Mouse (Mus musculus): Measurements from ENCODE around the gene Dync1li2.

Dync1li2 gene

DNA sequence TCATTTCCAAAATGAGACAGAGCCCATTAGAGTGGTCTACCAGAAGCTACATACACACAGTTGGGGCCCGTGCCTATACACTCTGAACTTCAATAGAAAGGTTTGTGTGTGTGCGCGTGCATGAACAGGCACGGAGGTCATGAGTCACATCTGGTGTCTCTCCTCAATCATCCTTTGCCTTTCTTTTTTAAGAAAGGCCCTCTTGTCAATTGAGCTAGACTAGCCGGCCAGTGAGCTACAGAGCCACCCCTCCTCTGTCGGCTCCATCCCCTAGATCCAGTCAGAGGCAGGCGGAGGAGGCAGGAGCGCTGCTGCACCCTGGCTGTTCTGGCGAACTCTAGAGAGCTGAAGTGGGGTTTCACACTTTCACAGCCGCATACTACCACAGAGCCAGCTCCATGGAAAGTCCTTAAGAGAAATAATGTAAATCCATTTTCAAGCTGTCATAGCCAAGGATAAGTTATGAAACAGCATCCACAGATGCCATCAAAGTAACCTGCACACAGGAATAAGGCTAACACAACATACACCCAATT lies 63.5 kb downstream of the Dync1li2 start:
- no peak for DNase-seq

DNA sequence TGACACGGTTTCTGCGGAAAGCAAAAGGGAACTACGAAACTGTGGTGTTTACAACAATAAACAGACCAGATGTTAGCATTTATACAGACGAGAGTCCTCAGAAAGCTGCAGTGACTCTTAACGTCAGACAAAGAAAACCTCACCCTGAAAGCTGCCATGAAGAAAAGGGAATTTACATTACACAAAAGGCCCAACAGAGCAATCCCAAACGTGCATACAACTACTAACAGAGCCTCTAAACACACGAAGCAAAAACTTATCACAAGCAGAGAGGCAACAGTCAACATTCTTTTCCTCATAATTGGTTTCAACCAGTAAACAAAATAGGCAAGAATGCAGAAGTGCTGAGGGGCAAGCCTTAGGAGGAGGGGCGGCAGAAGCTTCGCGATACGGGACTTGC lies 66.2 kb downstream of the Dync1li2 start:
- no peak for DNase-seq

DNA sequence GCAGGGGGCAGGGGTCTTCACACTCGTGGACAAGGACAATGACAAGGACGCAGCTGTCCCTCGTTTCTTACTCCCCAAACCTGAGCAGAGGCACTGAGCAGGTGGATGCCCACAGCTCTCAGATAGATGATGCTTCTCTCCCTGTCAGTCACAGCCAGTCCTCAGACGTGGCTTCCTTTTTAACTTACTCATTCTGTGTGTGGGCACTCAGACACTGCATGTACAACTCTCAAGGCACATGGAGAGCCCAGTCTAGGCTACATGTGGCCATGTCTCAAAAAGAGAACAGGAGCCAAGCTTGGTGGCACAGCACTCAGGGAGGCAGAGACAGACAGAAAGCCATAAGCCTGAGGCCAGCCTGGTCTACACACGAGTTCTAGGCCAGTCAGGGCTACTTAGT lies 66.9 kb downstream of the Dync1li2 start:
- DNase-seq: no peak

DNA sequence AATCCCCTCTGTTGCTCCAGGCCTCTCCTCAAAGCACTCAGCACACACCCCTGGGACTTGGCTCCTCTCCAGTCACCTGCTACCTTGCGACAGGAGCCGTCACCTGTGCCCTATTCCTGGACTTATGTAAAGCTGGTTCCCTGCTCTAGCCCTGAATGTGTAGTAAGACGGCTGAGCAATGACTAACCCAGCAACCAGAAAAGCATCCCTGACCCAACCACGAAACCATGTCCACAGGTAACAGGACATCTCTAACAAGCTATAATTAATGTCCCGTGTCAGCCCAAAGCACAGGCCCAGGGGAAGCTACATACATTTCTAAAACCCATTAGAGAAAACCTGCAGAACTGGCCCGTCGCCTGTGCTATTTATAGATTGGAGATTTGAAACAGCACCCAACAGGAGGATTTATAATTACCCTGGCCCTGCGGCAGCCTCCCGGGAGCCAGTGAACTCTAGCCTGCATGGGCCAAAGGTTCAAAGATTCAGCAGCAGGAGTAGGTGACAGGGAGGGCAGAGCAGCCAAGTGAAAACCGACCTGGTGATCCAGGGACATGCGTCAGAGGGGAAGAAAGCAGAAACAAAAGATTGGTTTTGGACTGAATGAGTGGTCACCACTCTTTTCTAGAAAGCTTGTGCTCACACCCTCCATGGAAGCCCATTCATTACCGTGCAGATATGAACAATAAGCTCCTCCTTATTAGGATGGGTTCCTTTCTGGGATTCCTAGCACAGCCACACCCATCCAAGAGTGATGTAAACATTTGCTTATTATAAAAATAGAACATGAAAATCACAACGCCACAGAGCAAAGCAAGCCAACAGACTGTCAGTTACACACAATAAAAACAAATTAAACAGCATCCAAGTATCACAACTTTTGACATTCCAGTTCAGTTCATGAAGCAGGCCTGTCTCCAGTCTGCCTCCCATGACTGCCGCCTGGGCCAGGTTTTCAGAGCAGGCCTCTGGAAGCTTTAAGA lies 67.7 kb downstream of the Dync1li2 start:
- peak; percentile 89 for DNase-seq

DNA sequence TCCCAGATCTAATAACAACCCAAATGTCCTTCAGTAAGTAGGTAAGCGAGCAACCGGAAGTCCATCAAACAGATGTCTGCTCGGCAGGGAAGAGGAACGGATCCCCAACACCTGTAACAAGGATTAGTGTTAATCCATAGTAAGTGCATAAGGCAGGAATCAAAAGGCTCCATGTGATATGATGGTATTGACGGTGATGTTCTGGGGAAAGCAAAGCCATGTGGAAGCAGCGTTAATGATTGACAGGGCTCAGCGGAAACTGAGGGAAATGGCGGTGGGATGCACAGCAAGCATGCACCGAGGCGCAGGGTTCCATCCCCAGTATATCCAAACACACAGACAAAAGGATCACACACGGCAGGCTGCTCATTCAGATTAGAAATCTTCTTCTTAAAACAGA lies 68.6 kb downstream of the Dync1li2 start:
- DNase-seq: no peak

DNA sequence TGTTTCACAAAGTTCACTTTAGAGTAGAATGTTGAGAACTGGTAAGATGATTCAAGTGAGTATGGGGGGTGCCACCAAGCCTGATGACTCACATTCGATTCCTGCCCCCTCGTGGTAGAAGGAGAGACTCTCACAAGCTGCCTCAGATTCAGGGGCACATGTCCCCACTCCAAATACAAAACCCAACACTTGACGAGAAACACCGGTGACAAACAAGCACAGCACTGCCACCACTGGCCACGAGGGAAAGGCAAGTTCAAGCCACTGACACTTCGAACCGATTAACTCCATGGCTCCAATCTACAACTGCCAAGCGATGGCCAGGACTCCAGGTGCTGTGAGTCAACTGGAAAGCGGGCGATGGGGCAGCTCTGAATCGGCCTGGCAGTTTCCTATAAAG lies 69.1 kb downstream of the Dync1li2 start:
- DNase-seq: peak; percentile 38

DNA sequence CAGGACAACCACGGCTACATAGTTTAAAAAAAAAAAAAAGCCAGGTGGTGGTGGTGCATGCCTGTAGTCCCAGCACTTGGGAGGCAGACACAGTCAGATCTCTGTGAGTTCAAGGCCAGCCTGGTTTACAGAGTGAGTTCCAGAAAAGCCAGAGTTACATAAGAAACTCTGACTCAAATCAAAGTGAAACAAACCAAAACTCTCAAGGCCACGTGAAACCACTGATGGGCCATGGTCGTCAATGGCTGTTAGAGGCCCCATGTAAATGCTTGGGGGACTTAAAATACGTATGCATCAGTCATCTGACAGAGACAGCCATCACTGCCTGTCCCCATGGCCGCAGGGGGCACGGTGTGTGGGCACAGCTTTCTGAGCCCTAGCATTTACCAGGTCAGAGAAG lies 71.7 kb downstream of the Dync1li2 start:
- no peak for DNase-seq

DNA sequence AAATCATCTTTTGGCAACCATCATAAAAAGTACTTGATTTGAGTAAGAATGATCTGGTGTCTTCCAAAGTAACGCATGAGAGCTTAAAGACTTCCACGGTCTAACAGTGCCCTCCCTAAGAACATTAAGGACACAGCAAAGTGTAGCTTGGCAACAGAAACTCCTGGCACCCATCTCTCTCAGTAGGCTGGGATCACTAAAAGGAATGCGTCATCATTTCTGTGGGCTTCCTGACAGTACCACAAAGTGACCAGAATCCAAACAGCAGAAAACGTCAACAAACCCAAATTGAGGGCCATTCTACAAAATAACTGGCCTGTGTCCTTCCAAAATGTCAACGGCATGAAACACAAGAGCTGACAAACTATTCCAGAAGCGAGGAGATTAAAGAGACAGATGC lies 72.8 kb downstream of the Dync1li2 start:
- DNase-seq: no peak

DNA sequence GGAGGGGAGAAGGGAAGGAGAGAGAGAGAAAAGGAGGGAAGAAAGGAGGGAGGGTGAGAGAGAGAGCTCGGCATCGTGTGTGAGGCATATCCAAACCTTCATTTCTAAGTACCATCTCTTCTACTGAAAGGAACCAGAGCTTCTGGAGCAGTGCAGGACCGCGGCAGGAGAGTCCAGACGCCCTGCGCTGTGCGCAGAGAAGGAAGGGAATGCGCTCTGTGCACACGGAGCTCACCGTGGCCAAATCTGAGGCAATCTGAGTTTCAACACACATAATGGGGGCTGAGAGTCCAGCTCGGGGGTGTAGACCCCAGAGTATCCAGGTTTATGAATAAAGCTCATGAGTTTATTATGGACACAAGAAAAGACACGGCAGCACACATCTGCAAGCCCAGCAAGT lies 73.3 kb downstream of the Dync1li2 start:
- DNase-seq: no peak

Data from kidney, adult 18-20 months (tissue).